Mouse (Mus musculus) brain, embryonic 14.5 days (tissue): ENCODE results near the gene Zdhhc18.

Experiments
- CTCF ChIP-seq: fragments of 200-500 bp; IDR thresholded peaks from 2 replicates; pipeline ENCODE4 v1.5.1; 2012; ENCODE audit warnings: inconsistent platforms, mild to moderate bottlenecking, moderate library complexity, borderline replicate concordance; ENCODE audit not compliant: insufficient read depth, insufficient read length; ENCODE audit errors: extremely low read depth
- POLR2A ChIP-seq: fragments of 200-500 bp; IDR thresholded peaks from 2 replicates; pipeline ENCODE4 v1.6.1; 2012; ENCODE audit warnings: mild to moderate bottlenecking, inconsistent platforms, borderline replicate concordance; ENCODE audit not compliant: poor library complexity, insufficient read depth, insufficient read length, severe bottlenecking; ENCODE audit errors: extremely low read depth

GRCm38 (mm10) chr4:133662421-133662820, 12.5 kb upstream of the Zdhhc18 start:
- no peak for TF ChIP-seq CTCF
- TF ChIP-seq POLR2A, result no peak
